Mouse (Mus musculus): ENCODE data around the gene Abhd12. TPM values are rescaled to one million over a fixed set of nuclear protein-coding genes. Genes with fewer than 3 reads are reported as not detected.
A peak's percentile ranks its signal among the peaks of the same experiment; 100 is the strongest.

Gene Abhd12
- total RNA-seq, 1 experiment from 2014 or later = 69.3 TPM

- no peak for DNase-seq
Measured at GRCm38 (mm10) chr2:150847436-150847995, 57.0 kb downstream of the Abhd12 start.

- DNase-seq = no peak
Measured at GRCm38 (mm10) chr2:150844798-150845197, 59.7 kb downstream of the Abhd12 start.

GRCm38 (mm10) chr2:150842049-150842461, 62.5 kb downstream of the Abhd12 start:
- DNase-seq = no peak

GRCm38 (mm10) chr2:150841109-150841508, 63.4 kb downstream of the Abhd12 start:
- DNase-seq = no peak

GRCm38 (mm10) chr2:150839686-150840471, 64.7 kb downstream of the Abhd12 start:
- peak; percentile 23 for DNase-seq

- no peak for DNase-seq
Measured at GRCm38 (mm10) chr2:150837781-150838180, 66.8 kb downstream of the Abhd12 start.

GRCm38 (mm10) chr2:150836906-150837305, 67.6 kb downstream of the Abhd12 start:
- no peak for DNase-seq

- DNase-seq = no peak
Measured at GRCm38 (mm10) chr2:150835975-150836374, 68.6 kb downstream of the Abhd12 start.

GRCm38 (mm10) chr2:150834616-150835015, 69.9 kb downstream of the Abhd12 start:
- no peak for DNase-seq

- no peak for DNase-seq
Measured at GRCm38 (mm10) chr2:150832029-150832428, 72.5 kb downstream of the Abhd12 start.

GRCm38 (mm10) chr2:150830911-150831441, 73.6 kb downstream of the Abhd12 start:
- DNase-seq = no peak

GRCm38 (mm10) chr2:150830011-150830410, 74.5 kb downstream of the Abhd12 start:
- DNase-seq = no peak

GRCm38 (mm10) chr2:150828654-150829053, 75.9 kb downstream of the Abhd12 start:
- DNase-seq = no peak

GRCm38 (mm10) chr2:150828164-150828563, 76.4 kb downstream of the Abhd12 start:
- DNase-seq = no peak

- DNase-seq = peak; percentile 58
Measured at GRCm38 (mm10) chr2:150826426-150826825, 78.1 kb downstream of the Abhd12 start.

GRCm38 (mm10) chr2:150822987-150823386, 81.6 kb downstream of the Abhd12 start:
- DNase-seq = no peak

GRCm38 (mm10) chr2:150820720-150821119, 83.8 kb downstream of the Abhd12 start:
- no peak for DNase-seq

- no peak for DNase-seq
Measured at GRCm38 (mm10) chr2:150818742-150819141, 85.8 kb downstream of the Abhd12 start.

- peak; percentile 56 for DNase-seq
Measured at GRCm38 (mm10) chr2:150816676-150817402, 87.7 kb downstream of the Abhd12 start.

- DNase-seq = no peak
Measured at GRCm38 (mm10) chr2:150812816-150813215, 91.7 kb downstream of the Abhd12 start.

GRCm38 (mm10) chr2:150810603-150811002, 93.9 kb downstream of the Abhd12 start:
- DNase-seq = no peak

GRCm38 (mm10) chr2:150808812-150809211, 95.7 kb downstream of the Abhd12 start:
- DNase-seq = no peak

GRCm38 (mm10) chr2:150808381-150808780, 96.2 kb downstream of the Abhd12 start:
- no peak for DNase-seq

Measured in adrenal gland, postnatal 25 days (tissue).